Mouse (Mus musculus): ENCODE results near the gene Cmbl.

The Cmbl gene

GRCm38 (mm10) chr15:31619521-31619920 is 54.3 kb downstream of the Cmbl start:
- DNase-seq (ENCODE audit: extremely low spot score, low spot score): no peak

DNA sequence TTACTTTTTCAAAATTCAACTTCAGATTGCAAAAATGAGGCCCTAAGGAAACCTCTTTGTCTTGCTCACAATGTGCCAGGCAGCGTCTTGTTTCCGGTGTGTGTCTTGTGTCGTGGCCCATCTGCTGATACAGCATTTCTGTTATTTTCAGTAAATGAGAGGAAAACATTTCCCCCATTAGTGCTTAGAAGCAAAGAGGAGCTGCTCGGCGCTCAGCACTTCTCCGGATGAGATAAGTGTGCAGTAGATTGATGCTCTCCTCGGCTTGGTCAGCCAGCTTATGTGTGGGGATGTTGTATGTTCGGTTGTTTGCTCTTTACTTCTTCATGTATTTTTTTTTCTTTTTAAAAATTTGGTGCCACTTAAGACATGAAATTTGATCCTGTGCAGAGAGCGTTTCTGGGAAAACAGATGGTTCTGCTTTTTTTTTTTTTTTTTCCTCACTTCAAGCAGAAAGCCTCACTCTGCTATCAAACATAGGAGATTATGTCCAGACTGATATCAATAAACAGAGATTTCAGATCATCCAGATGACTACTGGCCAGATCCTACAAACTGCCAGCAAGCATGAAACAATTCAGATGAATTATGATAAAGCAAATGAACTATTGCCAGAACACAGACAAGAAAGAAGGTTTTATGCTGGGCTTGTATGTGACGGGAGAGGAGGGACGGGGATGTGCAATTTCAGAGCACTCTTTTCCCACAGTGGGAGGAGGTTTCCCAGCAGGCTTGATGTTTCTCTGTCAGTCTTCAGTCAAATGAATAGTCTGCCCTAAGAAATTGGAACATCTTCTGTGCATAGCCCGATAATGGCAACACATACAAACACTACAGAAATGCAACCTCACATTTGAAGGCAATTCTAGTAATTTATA is 62.3 kb downstream of the Cmbl start:
- no peak for DNase-seq (ENCODE audit: extremely low spot score, low spot score)

DNA sequence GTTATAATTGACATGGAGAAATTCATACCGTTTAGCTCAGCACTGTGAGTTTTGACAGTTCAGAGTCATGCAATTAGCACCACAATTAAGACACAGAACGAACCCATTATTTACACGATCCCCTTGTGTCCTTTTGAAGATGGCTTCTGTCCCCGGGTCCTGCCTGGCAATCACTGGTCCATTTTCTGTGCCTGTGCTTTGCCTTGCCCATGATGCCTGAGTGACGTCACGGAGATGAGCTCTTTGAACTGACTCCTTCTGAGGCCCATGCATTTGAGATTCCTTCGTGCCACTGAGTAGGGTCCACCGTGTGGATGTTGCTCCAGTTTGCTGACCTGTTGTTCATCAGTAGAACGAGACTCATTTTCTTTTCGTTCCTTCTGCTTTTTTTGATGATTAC is 63.0 kb downstream of the Cmbl start:
- no peak for DNase-seq (ENCODE audit: extremely low spot score, low spot score)

DNA sequence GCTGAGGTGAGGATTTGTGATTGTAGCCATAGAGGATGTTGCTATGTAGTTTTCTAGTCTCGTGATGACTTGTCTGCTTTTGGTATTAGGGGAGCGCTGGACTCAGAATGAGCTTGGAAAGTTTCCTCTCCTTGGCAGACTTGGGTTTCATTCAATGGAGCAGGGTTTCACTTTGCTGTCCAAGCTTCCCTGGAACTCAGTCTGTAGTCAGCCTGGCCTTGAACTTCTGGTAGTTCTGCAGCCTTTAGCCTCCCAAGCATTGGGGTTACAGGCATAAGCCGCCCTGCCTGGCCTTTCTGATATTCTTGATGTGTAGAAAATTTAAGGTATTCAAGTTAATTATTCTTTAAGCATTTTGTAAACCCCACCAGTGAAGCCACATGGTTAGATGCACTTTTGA is 64.4 kb downstream of the Cmbl start:
- no peak for DNase-seq (ENCODE audit: extremely low spot score, low spot score)

GRCm38 (mm10) chr15:31631396-31631858 is 66.2 kb downstream of the Cmbl start:
- DNase-seq (ENCODE audit: extremely low spot score, low spot score): no peak

- no peak for DNase-seq (ENCODE audit: extremely low spot score, low spot score)
These were observed 67.3 kb downstream of the Cmbl start for GRCm38 (mm10) chr15:31632478-31632877.

GRCm38 (mm10) chr15:31634582-31634981 is 69.4 kb downstream of the Cmbl start:
- no peak for DNase-seq (ENCODE audit: extremely low spot score, low spot score)

GRCm38 (mm10) chr15:31636091-31636595 is 71.0 kb downstream of the Cmbl start:
- no peak for DNase-seq (ENCODE audit: extremely low spot score, low spot score)
